Mouse (Mus musculus) ES-E14 (cell line): ENCODE measurements around the gene Slc7a11.

Experiments used
- CHD2 ChIP-seq: IDR thresholded peaks from 2 replicates; pipeline ENCODE4 v1.6.1; 2014; ENCODE audit warnings: mild to moderate bottlenecking, low read depth, low read length, inconsistent platforms
- HCFC1 ChIP-seq: IDR thresholded peaks from 2 replicates; pipeline ENCODE4 v1.6.1; 2012; ENCODE audit warnings: low read length, inconsistent platforms, borderline replicate concordance; ENCODE audit not compliant: insufficient read depth
- MAFK ChIP-seq: IDR thresholded peaks from 2 replicates; pipeline ENCODE4 v1.6.1; 2014; ENCODE audit warnings: mild to moderate bottlenecking, low read depth, low read length, inconsistent platforms; ENCODE audit not compliant: insufficient read depth
- ZC3H11A ChIP-seq: IDR thresholded peaks from 2 replicates; pipeline ENCODE4 v1.6.1; 2012; ENCODE audit warnings: low read depth, mild to moderate bottlenecking, inconsistent platforms, low read length, borderline replicate concordance

DNA sequence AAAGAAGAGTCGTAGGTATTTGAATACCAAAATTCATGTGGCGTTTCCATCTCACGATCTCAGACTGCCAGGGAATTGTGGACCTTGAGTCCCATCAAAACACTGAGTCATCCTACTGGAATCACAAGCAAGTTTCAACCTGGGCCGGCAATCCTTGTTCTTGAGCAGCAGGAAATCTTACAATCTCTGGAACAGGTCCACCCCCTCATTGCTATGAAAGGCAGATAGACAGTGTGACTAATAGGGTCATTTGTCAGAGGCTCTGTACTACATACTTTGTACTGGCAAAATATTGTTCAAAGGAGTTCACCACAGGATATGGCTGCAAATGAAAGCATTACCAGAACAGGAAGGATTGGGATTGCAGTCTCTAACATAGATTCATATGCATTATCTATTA, 13.2 kb upstream of the Slc7a11 start:
- TF ChIP-seq ZC3H11A (no peak), MAFK (no peak), CHD2 (no peak), HCFC1 (no peak)
